Mouse (Mus musculus): ENCODE results near the gene Zbtb20.

Gene Zbtb20

DNA sequence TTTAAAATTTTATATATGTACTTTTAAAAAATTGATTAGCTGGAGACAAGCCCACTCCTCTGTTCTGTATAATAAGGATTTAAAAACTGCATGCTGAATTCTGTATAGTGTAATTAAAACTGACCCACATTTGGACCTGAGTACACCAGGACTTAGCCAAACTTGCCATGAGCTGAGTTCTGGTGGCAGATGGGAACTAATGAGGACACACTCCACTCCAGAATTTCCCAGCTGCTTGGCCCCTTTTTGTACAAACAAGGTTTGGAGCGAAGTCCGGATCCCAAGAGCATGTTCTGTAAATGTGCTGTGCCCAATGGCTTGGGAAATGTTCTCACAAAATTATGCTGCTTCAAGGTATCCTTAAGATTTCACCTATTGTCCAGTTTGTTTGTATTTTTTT, 204.7 kb downstream of the Zbtb20 start:
- no peaks in the 10 kb centered on the region for H3K36me3 ChIP-seq (ENCODE audit: control insufficient read depth, insufficient read depth, low read length, poor library complexity, severe bottlenecking)
- DNase-seq (ENCODE audit: low read depth, low spot score) = no peak
- no peaks in the 10 kb centered on the region for H3K27me3 ChIP-seq (ENCODE audit: control insufficient read depth, insufficient read depth, low read length, poor library complexity, severe bottlenecking)

DNA sequence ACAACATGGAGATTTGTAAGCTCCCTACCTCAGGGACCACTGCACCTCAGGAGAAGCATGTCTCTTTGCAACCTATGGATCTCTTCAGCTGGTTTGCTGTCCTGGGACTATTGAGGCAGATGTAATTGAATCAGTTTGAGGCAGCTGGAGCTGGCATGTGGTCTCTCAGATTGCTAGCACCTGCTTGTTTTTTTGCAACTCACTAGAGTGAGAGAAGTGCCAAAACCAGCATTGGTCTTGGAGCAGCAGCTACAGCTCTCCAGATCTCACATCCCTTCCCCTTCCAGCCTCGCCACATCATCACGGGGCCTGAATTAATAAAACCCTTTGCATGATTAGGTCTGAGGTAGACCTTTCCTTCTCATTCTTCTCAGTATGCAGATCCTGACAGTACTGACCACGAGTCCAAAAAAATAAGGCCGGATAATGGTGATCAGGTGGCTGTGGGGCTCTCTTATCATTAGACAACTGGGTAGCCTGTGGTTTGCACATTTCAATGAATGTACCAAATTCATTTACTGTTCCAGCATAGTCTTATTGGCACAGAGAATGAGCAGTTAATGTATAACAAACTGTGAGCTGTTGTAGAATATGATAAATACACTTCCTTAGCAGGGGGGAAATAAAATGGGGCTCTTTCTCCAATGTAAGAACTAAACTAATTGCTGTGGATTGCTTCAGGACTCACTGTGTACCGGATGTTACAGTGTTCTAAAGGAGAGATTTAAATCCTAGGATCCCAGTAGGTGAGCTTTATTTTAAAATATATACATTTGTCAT, 205.4 kb downstream of the Zbtb20 start:
- H3K27me3 ChIP-seq (ENCODE audit: control insufficient read depth, insufficient read depth, low read length, poor library complexity, severe bottlenecking) = no peaks in the 10 kb centered on the region

DNA sequence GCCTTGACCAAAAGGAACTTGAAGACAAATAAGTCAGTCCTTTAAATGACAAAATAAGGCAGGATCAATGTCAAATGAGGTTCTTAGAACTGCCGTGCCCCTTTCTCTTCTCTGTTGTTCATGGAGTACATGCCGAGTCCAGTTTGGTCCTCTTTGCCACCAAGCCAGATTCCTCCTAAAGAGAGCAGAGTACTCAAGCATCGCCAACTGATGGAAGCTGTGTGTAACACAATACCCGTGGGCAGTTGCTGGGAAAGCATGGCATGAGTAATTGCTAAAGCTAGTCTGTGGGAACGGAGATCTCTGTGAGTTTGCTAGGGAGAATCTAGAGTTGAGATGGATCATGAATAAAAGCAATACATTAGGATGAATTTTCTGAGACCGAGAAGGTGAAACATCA, 206.3 kb downstream of the Zbtb20 start:
- no peak for DNase-seq (ENCODE audit: low read depth, low spot score)
- Histone ChIP-seq H3K36me3 (ENCODE audit: control insufficient read depth, insufficient read depth, low read length, poor library complexity, severe bottlenecking) (no peaks in the 10 kb centered on the region), H3K27me3 (ENCODE audit: control insufficient read depth, insufficient read depth, low read length, poor library complexity, severe bottlenecking) (no peaks in the 10 kb centered on the region)

More for the DNA sequence above, 205.4 kb downstream of the Zbtb20 start:
- no peaks in the 10 kb centered on the region for H3K36me3 ChIP-seq (ENCODE audit: control insufficient read depth, insufficient read depth, low read length, poor library complexity, severe bottlenecking)
- no peak for DNase-seq (ENCODE audit: low read depth, low spot score)

DNA sequence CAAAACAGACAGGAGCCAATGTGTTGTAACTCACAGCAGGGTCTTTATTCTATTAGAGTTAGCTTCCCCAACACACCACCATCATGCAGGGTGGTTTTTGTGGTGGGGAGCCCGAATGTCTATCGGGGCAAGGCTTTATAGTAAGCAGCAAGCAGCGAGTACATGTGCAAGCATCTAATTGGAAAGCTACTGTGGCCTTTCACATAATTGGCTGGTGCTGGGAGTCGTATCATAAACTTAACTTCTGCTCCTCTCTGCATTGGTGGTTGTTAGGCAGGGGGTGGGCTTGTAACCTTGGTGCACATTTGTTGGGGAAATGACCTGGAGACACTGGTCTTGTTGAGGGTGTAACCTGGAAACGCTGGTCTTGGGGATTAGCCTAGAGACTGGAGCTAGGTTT, 207.1 kb downstream of the Zbtb20 start:
- no peaks in the 10 kb centered on the region for H3K27me3 ChIP-seq (ENCODE audit: control insufficient read depth, insufficient read depth, low read length, poor library complexity, severe bottlenecking)
- no peak for DNase-seq (ENCODE audit: low read depth, low spot score)
- no peaks in the 10 kb centered on the region for H3K36me3 ChIP-seq (ENCODE audit: control insufficient read depth, insufficient read depth, low read length, poor library complexity, severe bottlenecking)

DNA sequence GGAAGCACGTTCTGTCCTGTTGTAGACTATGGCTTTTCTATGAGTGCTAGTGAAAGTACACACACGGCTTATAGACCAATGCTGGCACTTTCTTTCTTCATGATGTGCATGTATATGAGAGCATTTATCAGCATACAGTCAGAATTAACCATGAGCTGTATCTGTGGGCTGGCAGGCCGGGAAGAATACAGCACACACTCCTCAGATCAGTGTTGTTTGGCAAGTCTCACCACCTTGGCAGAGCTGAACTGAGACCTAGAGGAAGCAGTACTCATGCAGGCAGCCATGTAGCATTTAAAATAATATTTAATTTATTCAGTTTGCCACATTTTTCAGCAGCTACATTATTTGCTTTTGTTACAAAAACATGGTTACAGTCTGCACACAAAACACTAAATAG, 214.5 kb downstream of the Zbtb20 start:
- no peaks in the 10 kb centered on the region for H3K36me3 ChIP-seq (ENCODE audit: control insufficient read depth, insufficient read depth, low read length, poor library complexity, severe bottlenecking)
- no peak for DNase-seq (ENCODE audit: low read depth, low spot score)

DNA sequence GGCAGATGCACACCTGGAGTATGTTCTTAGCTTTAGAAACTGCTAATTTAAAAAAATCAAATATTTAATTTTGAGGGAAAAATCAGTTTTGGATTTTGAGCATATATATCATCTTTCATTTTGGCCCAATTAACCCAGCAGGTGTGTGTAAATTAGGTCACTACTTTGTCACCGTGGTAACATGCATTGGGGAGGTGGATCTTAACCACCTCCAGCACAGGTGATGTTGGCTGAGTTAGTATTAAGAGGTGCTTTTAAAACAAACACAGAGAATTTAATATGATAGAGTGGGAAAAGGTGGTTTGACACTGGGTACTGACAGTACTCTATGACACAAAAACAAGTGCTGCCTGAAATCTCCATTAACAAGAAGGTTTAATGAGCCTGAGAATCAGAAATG, 218.5 kb downstream of the Zbtb20 start:
- Histone ChIP-seq H3K27me3 (ENCODE audit: control insufficient read depth, insufficient read depth, low read length, poor library complexity, severe bottlenecking) (no peaks in the 10 kb centered on the region), H3K36me3 (ENCODE audit: control insufficient read depth, insufficient read depth, low read length, poor library complexity, severe bottlenecking) (no peaks in the 10 kb centered on the region)
- no peak for DNase-seq (ENCODE audit: low read depth, low spot score)

More for the DNA sequence above, 214.5 kb downstream of the Zbtb20 start:
- H3K27me3 ChIP-seq (ENCODE audit: control insufficient read depth, insufficient read depth, low read length, poor library complexity, severe bottlenecking) = no peaks in the 10 kb centered on the region

DNA sequence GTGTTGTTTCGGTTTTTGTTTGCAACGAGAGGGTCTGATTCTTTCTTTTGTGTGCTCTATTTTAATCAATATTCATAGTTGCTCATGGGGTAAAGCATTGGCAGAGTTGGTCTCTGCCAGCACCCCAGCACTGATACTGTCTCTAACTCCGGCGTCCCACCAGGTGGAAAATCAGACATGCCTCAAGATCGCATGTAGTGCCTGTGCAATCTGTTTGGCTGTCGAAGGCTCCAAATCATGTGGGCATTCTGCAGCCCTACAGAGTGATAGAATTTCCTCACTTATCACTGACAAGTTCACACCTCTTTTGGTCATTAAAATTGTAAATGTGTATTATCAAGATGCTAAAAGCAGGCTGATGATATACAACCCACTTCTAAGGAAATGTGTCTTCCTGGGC, 219.1 kb downstream of the Zbtb20 start:
- no peak for DNase-seq (ENCODE audit: low read depth, low spot score)
- Histone ChIP-seq H3K27me3 (ENCODE audit: control insufficient read depth, insufficient read depth, low read length, poor library complexity, severe bottlenecking) (no peaks in the 10 kb centered on the region), H3K36me3 (ENCODE audit: control insufficient read depth, insufficient read depth, low read length, poor library complexity, severe bottlenecking) (no peaks in the 10 kb centered on the region)

DNA sequence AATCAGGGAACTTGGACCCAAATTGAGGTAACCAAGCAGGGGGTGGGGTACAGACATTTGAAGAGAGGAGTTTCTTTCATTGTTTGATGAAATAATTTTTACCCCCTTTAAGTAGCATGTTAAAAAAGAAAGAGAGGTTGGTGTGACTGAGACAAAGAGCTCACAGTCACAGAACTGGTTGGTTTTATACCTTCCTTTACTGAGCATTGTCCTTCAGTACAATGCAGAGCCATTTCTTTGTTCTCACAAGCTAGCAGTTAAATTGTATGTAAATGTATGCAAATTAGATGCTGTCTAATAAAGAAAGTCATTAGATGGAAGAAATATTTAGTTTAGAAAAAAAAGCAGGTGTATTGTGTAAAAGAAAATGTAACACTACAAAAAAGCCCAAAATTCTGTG, 220.4 kb downstream of the Zbtb20 start:
- no peak for DNase-seq (ENCODE audit: low read depth, low spot score)
- Histone ChIP-seq H3K27me3 (ENCODE audit: control insufficient read depth, insufficient read depth, low read length, poor library complexity, severe bottlenecking) (no peaks in the 10 kb centered on the region), H3K36me3 (ENCODE audit: control insufficient read depth, insufficient read depth, low read length, poor library complexity, severe bottlenecking) (no peaks in the 10 kb centered on the region)

DNA sequence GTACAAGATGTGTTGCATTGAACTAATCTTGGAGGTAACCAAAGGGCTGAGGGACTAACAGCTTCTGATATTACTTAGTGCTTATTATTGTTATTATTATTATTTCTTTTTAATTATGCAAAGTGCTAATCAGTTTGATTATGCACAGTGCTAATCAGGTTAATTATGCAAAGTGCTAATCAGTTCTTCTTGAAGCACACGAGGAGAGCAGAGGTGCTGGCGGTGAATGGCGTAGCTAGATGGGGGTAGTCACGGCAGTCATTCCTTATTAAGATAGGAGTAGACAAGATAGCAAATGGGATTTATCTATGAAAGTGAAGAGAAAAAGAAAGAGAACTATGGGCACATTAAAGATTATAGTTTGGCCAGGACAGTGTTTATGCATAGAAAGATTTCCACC, 222.5 kb downstream of the Zbtb20 start:
- no peaks in the 10 kb centered on the region for H3K27me3 ChIP-seq (ENCODE audit: control insufficient read depth, insufficient read depth, low read length, poor library complexity, severe bottlenecking)
- DNase-seq (ENCODE audit: low read depth, low spot score) = no peak
- no peaks in the 10 kb centered on the region for H3K36me3 ChIP-seq (ENCODE audit: control insufficient read depth, insufficient read depth, low read length, poor library complexity, severe bottlenecking)

DNA sequence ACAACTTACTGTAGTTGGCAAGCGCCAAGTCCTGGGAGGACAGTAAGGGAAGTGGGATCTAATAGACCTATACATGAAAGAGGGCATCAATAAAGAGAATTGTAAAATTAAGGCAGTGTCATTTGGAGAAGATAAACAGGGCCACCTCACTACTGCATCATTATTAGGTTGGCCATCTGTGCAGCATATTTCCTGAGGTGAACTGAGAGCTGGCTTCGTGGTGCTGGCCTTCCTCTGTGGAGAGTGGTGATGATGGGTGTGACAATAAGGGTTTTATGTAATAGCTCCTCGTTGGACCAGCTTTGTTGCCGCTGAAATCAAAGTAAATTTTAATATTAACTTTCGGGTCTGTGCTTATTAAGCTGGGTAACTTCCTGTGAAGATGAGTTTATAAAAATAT, 223.0 kb downstream of the Zbtb20 start:
- H3K36me3 ChIP-seq (ENCODE audit: control insufficient read depth, insufficient read depth, low read length, poor library complexity, severe bottlenecking) = no peaks in the 10 kb centered on the region
- DNase-seq (ENCODE audit: low read depth, low spot score) = no peak
- no peaks in the 10 kb centered on the region for H3K27me3 ChIP-seq (ENCODE audit: control insufficient read depth, insufficient read depth, low read length, poor library complexity, severe bottlenecking)

DNA sequence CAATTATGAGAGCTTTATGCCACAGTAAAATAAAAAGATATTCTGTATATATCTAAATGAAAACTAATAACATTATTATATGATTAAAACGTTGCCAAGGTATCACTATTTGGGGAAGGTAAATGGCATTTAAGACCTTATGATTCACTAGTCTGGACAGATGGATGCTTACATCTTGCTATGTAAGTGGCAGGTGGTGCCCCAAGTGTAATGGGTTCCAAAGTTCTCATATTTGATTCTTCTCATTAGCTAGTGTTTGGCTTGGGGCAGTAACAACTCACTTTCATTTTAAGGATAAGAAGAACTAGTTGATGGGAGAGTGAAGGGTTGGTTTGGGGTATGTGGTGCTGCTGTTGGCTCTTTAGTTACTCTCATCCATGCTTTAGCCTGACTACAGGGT, 235.6 kb downstream of the Zbtb20 start:
- Histone ChIP-seq H3K27me3 (ENCODE audit: control insufficient read depth, insufficient read depth, low read length, poor library complexity, severe bottlenecking) (no peaks in the 10 kb centered on the region), H3K36me3 (ENCODE audit: control insufficient read depth, insufficient read depth, low read length, poor library complexity, severe bottlenecking) (no peaks in the 10 kb centered on the region)
- no peak for DNase-seq (ENCODE audit: low read depth, low spot score)

DNA sequence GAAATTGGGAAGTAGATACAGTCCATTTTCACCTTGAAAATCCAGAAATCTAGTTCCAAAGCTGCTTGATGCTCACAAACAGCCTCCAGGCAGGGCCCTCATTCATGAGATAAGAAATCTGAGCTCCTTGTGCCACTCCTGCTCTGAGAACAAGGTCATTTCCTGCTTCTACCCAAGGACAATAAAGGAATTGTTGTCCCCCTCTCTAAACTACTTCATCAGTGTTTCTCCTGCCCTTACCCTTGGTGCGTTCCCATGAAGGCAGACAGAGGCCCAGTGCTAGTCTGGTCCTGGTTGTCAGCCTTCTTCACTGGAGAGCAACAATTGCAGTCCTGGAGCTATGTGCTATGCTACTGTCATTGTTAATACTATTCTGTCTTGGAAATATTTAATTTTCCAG, 238.3 kb downstream of the Zbtb20 start:
- no peak for DNase-seq (ENCODE audit: low read depth, low spot score)
- H3K36me3 ChIP-seq (ENCODE audit: control insufficient read depth, insufficient read depth, low read length, poor library complexity, severe bottlenecking) = no peaks in the 10 kb centered on the region
- no peaks in the 10 kb centered on the region for H3K27me3 ChIP-seq (ENCODE audit: control insufficient read depth, insufficient read depth, low read length, poor library complexity, severe bottlenecking)

DNA sequence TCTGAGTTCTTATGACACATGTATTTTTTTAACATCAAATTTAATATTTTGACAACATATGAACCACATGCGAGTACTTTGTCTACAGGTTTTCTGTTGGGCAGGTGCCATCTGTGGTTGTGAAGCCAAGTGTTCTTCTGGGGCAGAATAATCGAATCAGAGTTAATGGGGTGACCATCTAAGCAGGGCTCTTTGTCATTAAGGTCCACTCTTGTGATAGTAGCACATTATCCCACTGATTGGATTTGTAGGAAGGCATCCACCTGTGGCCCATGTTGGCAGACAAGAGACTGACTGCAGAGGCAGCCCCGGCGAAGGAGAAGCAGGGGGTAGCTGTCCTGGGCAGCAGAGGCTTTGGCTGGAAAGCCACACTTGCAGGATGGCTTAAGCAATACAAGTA, 254.3 kb downstream of the Zbtb20 start:
- no peaks in the 10 kb centered on the region for H3K36me3 ChIP-seq (ENCODE audit: control insufficient read depth, insufficient read depth, low read length, poor library complexity, severe bottlenecking)
- no peaks in the 10 kb centered on the region for H3K27me3 ChIP-seq (ENCODE audit: control insufficient read depth, insufficient read depth, low read length, poor library complexity, severe bottlenecking)
- no peak for DNase-seq (ENCODE audit: low read depth, low spot score)

DNA sequence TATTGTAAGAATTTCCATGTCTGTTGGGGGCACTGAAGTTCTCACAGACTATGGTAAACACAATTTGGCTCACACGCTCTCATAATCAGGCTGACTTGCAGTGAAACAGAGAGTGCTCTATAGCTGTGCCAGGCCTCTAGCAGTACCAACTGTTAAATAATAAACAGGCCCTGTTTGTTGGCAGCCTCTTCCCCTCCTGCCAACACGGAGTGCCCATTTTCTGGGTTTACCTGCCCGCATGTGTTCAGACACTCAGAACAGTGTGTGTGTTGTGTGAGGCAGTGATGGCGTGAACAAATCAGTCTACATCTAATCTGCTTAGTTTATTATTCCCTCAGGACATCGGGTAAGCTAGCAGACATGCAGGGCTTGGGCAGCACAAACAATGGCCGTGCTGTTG, 254.9 kb downstream of the Zbtb20 start:
- Histone ChIP-seq H3K27me3 (ENCODE audit: control insufficient read depth, insufficient read depth, low read length, poor library complexity, severe bottlenecking) (no peaks in the 10 kb centered on the region), H3K36me3 (ENCODE audit: control insufficient read depth, insufficient read depth, low read length, poor library complexity, severe bottlenecking) (no peaks in the 10 kb centered on the region)
- no peak for DNase-seq (ENCODE audit: low read depth, low spot score)

DNA sequence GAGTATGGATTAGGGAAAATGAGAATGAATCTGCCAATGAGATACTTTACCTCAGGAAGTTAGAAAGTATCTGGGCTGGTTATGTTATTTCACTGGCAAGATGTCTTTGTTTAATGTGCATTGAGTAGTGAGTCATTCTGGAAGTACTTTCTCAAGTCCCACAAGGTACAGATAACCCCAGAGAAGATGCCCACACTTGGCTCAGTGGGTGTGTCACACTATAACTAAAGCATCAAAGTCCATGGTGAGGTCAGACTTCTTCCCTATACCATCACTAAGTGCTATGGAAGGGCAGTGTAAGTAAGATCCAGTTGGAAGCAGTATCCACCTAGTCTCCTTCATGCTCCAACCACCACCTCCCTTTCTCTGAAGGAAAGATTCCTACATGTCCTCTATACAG, 255.4 kb downstream of the Zbtb20 start:
- Histone ChIP-seq H3K36me3 (ENCODE audit: control insufficient read depth, insufficient read depth, low read length, poor library complexity, severe bottlenecking) (no peaks in the 10 kb centered on the region), H3K27me3 (ENCODE audit: control insufficient read depth, insufficient read depth, low read length, poor library complexity, severe bottlenecking) (no peaks in the 10 kb centered on the region)
- DNase-seq (ENCODE audit: low read depth, low spot score) = no peak

DNA sequence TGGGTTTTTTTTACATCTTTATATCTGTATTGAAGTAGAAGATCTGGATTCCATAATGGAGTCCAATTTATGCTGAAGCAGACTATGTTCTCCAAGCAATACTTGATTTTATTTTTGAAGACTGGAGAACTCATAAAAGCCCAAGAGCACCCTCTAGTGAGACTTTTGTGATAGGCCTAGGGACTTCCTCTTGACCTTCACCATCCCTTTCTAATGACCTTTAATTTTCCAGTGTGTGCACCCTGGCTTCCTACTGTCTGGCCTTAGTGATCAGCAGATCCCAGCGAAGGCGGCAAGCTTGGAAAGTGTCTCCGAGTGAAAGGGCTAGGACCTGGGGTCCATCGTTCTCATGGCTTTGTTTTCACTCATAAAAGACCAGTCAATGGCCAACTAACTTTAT, 292.8 kb downstream of the Zbtb20 start:
- H3K27me3 ChIP-seq (ENCODE audit: control insufficient read depth, insufficient read depth, low read length, poor library complexity, severe bottlenecking) = no peaks in the 10 kb centered on the region; the same call in 1 of the 2 replicates
- peak; percentile 55 for DNase-seq (ENCODE audit: low read depth, low spot score)
- H3K36me3 ChIP-seq (ENCODE audit: control insufficient read depth, insufficient read depth, low read length, poor library complexity, severe bottlenecking) = no peaks in the 10 kb centered on the region

Data from splenic B cell, adult 2 months (primary cell).